Mouse (Mus musculus): ENCODE data around the gene Slco3a1. TPM values are rescaled to one million over a fixed set of nuclear protein-coding genes. Genes with fewer than 3 reads are reported as not detected.
"Not testable (repeated sequence)": the region's sequence is repeated elsewhere in the genome, so short reads cannot be mapped to it uniquely, and the experiment has no call there.

Gene Slco3a1
- polyA plus RNA-seq, 1 experiment from 2014 or later = 14.8 TPM

- Histone ChIP-seq H3K36me3 (no peaks in the 10 kb centered on the region), H3K27ac (replicated peaks) (no peak overlapping the region), H3K4me2 (replicated peaks) (no peak overlapping the region), H3K4me3 (no peak overlapping the region), H3K9me3 (no peaks in the 10 kb centered on the region), H3K4me1 (peaks cover 9% of the 10 kb centered on the region), H3K9ac (replicated peaks) (no peak overlapping the region), H3K27me3 (no peaks in the 10 kb centered on the region)
- 79% methylated on average over 3 of the region's 3 CpGs for WGBS
- no peak for ATAC-seq (ENCODE audit: low FRiP score, low read depth)
Measured at GRCm38 (mm10) chr7:74423316-74423715, 131.3 kb downstream of the Slco3a1 start.

GRCm38 (mm10) chr7:74422731-74423130 is 131.8 kb downstream of the Slco3a1 start:
- Histone ChIP-seq H3K27ac (replicated peaks) (no peak overlapping the region), H3K9ac (replicated peaks) (no peak overlapping the region), H3K36me3 (no peaks in the 10 kb centered on the region), H3K4me2 (replicated peaks) (no peak overlapping the region), H3K4me1 (peaks cover 9% of the 10 kb centered on the region), H3K4me3 (no peak overlapping the region), H3K27me3 (no peaks in the 10 kb centered on the region), H3K9me3 (no peaks in the 10 kb centered on the region)
- ATAC-seq (ENCODE audit: low FRiP score, low read depth) = no peak
- 96% methylated on average over 2 of the region's 2 CpGs for WGBS

GRCm38 (mm10) chr7:74422002-74422401 is 132.6 kb downstream of the Slco3a1 start:
- Histone ChIP-seq H3K9me3 (no peaks in the 10 kb centered on the region), H3K36me3 (no peaks in the 10 kb centered on the region), H3K27ac (replicated peaks) (no peak overlapping the region), H3K9ac (replicated peaks) (no peak overlapping the region), H3K4me1 (peaks cover 9% of the 10 kb centered on the region), H3K27me3 (no peaks in the 10 kb centered on the region), H3K4me2 (replicated peaks) (no peak overlapping the region), H3K4me3 (no peak overlapping the region)
- no peak; the same call in 1 of the 2 replicates for ATAC-seq (ENCODE audit: low FRiP score, low read depth)
- WGBS = 74% methylated on average over 13 of the region's 13 CpGs

- no peak overlapping the region for H3K9ac ChIP-seq (replicated peaks)
- WGBS = 67% methylated on average over 2 of the region's 2 CpGs
- no peak overlapping the region for H3K4me3 ChIP-seq
- H3K4me1 ChIP-seq = peaks cover 9% of the 10 kb centered on the region
- H3K27ac ChIP-seq (replicated peaks) = no peak overlapping the region
- no peaks in the 10 kb centered on the region for H3K27me3 ChIP-seq
- ATAC-seq (ENCODE audit: low FRiP score, low read depth) = no peak
- H3K9me3 ChIP-seq = no peaks in the 10 kb centered on the region
- no peaks in the 10 kb centered on the region for H3K36me3 ChIP-seq
- H3K4me2 ChIP-seq (replicated peaks) = no peak overlapping the region
Measured at GRCm38 (mm10) chr7:74421591-74421990, 133.0 kb downstream of the Slco3a1 start.

- Histone ChIP-seq H3K27ac (replicated peaks) (no peak overlapping the region), H3K9me3 (no peaks in the 10 kb centered on the region), H3K4me1 (peaks cover 9% of the 10 kb centered on the region), H3K9ac (replicated peaks) (no peak overlapping the region), H3K4me3 (no peak overlapping the region), H3K27me3 (no peaks in the 10 kb centered on the region), H3K4me2 (replicated peaks) (no peak overlapping the region), H3K36me3 (no peaks in the 10 kb centered on the region)
- WGBS = 93% methylated on average over 4 of the region's 4 CpGs
- no peak for ATAC-seq (ENCODE audit: low FRiP score, low read depth)
Measured at GRCm38 (mm10) chr7:74419706-74420105, 134.9 kb downstream of the Slco3a1 start.

GRCm38 (mm10) chr7:74417009-74417408 is 137.6 kb downstream of the Slco3a1 start:
- no peak overlapping the region for H3K4me2 ChIP-seq (replicated peaks)
- no peak overlapping the region for H3K27ac ChIP-seq (replicated peaks)
- H3K4me3 ChIP-seq = no peak overlapping the region
- no peaks in the 10 kb centered on the region for H3K9me3 ChIP-seq
- no peak for ATAC-seq (ENCODE audit: low FRiP score, low read depth)
- WGBS = 91% methylated on average over 6 of the region's 6 CpGs
- H3K4me1 ChIP-seq = peaks cover 8% of the 10 kb centered on the region; the same call in 1 of the 2 replicates
- no peaks in the 10 kb centered on the region for H3K27me3 ChIP-seq
- H3K36me3 ChIP-seq = no peaks in the 10 kb centered on the region
- H3K9ac ChIP-seq (replicated peaks) = no peak overlapping the region

- no peak for ATAC-seq (ENCODE audit: low FRiP score, low read depth)
- H3K9me3 ChIP-seq = no peaks in the 10 kb centered on the region
- WGBS = 93% methylated on average over 6 of the region's 6 CpGs
- H3K27ac ChIP-seq (replicated peaks) = no peak overlapping the region
- H3K4me1 ChIP-seq = no peaks in the 10 kb centered on the region
- no peaks in the 10 kb centered on the region for H3K36me3 ChIP-seq
- no peak overlapping the region for H3K4me2 ChIP-seq (replicated peaks)
- H3K4me3 ChIP-seq = no peak overlapping the region
- no peak overlapping the region for H3K9ac ChIP-seq (replicated peaks)
- no peaks in the 10 kb centered on the region for H3K27me3 ChIP-seq
Measured at GRCm38 (mm10) chr7:74415241-74415640, 139.3 kb downstream of the Slco3a1 start.

GRCm38 (mm10) chr7:74413738-74414716 is 140.6 kb downstream of the Slco3a1 start:
- WGBS = 66% methylated on average over 9 of the region's 9 CpGs
- ATAC-seq (ENCODE audit: low FRiP score, low read depth) = no peak

GRCm38 (mm10) chr7:74408601-74409323 is 145.8 kb downstream of the Slco3a1 start:
- H3K9ac ChIP-seq (replicated peaks) = no peak overlapping the region
- no peaks in the 10 kb centered on the region for H3K36me3 ChIP-seq
- no peak overlapping the region for H3K4me2 ChIP-seq (replicated peaks)
- H3K27ac ChIP-seq (replicated peaks) = no peak overlapping the region
- peaks cover 3% of the 10 kb centered on the region; the same call in 1 of the 2 replicates for H3K4me1 ChIP-seq
- no peak for ATAC-seq (ENCODE audit: low FRiP score, low read depth)
- H3K9me3 ChIP-seq = no peaks in the 10 kb centered on the region
- H3K27me3 ChIP-seq = no peaks in the 10 kb centered on the region
- no peak overlapping the region for H3K4me3 ChIP-seq
- 63% methylated on average over 13 of the region's 13 CpGs for WGBS

More at GRCm38 (mm10) chr7:74413738-74414716, 140.6 kb downstream of the Slco3a1 start:
- H3K4me3 ChIP-seq = no peak overlapping the region
- no peak overlapping the region for H3K27ac ChIP-seq (replicated peaks)
- no peaks in the 10 kb centered on the region for H3K36me3 ChIP-seq
- H3K4me2 ChIP-seq (replicated peaks) = no peak overlapping the region
- no peaks in the 10 kb centered on the region for H3K9me3 ChIP-seq
- H3K27me3 ChIP-seq = no peaks in the 10 kb centered on the region
- no peaks in the 10 kb centered on the region for H3K4me1 ChIP-seq
- H3K9ac ChIP-seq (replicated peaks) = no peak overlapping the region

- not testable (repeated sequence) for H3K9ac ChIP-seq (replicated peaks); H3K27me3 ChIP-seq; H3K9me3 ChIP-seq; H3K4me3 ChIP-seq; ATAC-seq (ENCODE audit: low FRiP score, low read depth); H3K4me2 ChIP-seq (replicated peaks); H3K36me3 ChIP-seq; H3K27ac ChIP-seq (replicated peaks); H3K4me1 ChIP-seq
Measured at GRCm38 (mm10) chr7:74407851-74408250, 146.7 kb downstream of the Slco3a1 start.

GRCm38 (mm10) chr7:74399729-74400128 is 154.9 kb downstream of the Slco3a1 start:
- 92% methylated on average over 6 of the region's 6 CpGs for WGBS

GRCm38 (mm10) chr7:74399154-74399553 is 155.4 kb downstream of the Slco3a1 start:
- H3K36me3 ChIP-seq = no peaks in the 10 kb centered on the region
- H3K9me3 ChIP-seq = no peaks in the 10 kb centered on the region
- no peak overlapping the region for H3K27ac ChIP-seq (replicated peaks)
- no peak overlapping the region for H3K4me2 ChIP-seq (replicated peaks)
- 86% methylated on average over 4 of the region's 4 CpGs for WGBS
- H3K27me3 ChIP-seq = no peaks in the 10 kb centered on the region
- H3K4me3 ChIP-seq = no peak overlapping the region
- no peak overlapping the region for H3K9ac ChIP-seq (replicated peaks)
- no peak for ATAC-seq (ENCODE audit: low FRiP score, low read depth)
- no peaks in the 10 kb centered on the region for H3K4me1 ChIP-seq

More at GRCm38 (mm10) chr7:74399729-74400128, 154.9 kb downstream of the Slco3a1 start:
- H3K4me1 ChIP-seq = no peaks in the 10 kb centered on the region
- no peaks in the 10 kb centered on the region for H3K27me3 ChIP-seq
- no peak overlapping the region for H3K9ac ChIP-seq (replicated peaks)
- H3K9me3 ChIP-seq = no peaks in the 10 kb centered on the region
- H3K27ac ChIP-seq (replicated peaks) = no peak overlapping the region
- no peaks in the 10 kb centered on the region for H3K36me3 ChIP-seq
- H3K4me2 ChIP-seq (replicated peaks) = no peak overlapping the region
- no peak for ATAC-seq (ENCODE audit: low FRiP score, low read depth)
- H3K4me3 ChIP-seq = no peak overlapping the region

Measured in midbrain, embryonic 12.5 days (tissue).